Mouse (Mus musculus) kidney, embryonic 16.5 days (tissue): ENCODE measurements around the gene Six1. TPM values are rescaled to one million over a fixed set of nuclear protein-coding genes. Genes with fewer than 3 reads are reported as not detected.
A peak's percentile ranks its signal among the peaks of the same experiment; 100 is the strongest.
"Not testable (repeated sequence)": the region's sequence is repeated elsewhere in the genome, so short reads cannot be mapped to it uniquely, and the experiment has no call there.

ENCODE experiments used
- ATAC-seq: fragments of 200-750 bp; cut with Nextera tagmentation; 2 replicates; pipeline ENCODE4 v1.8.0; 2017; ENCODE audit warnings: moderate TSS enrichment; ENCODE audit not compliant: low FRiP score, low TSS enrichment
- H3K27ac ChIP-seq: fragments of 300-500 bp; sonication (generic); 2 replicates; pipeline ENCODE4 v1.5.1; 2014; ENCODE audit warnings: low read length
- H3K27me3 ChIP-seq: fragments of 300-500 bp; sonication (generic); 2 replicates; pipeline ENCODE4 v1.6.1; 2014; ENCODE audit warnings: low read length, control low read depth, mixed read lengths; ENCODE audit not compliant: insufficient read depth
- H3K36me3 ChIP-seq: fragments of 300-500 bp; sonication (generic); 2 replicates; pipeline ENCODE4 v1.6.1; 2014; ENCODE audit warnings: low read length, control low read depth, mixed read lengths; ENCODE audit not compliant: insufficient read depth
- H3K4me1 ChIP-seq: fragments of 300-500 bp; sonication (generic); 2 replicates; pipeline ENCODE4 v1.6.1; 2014; ENCODE audit warnings: low read length, control low read depth, mixed read lengths; ENCODE audit not compliant: insufficient read depth
- H3K4me2 ChIP-seq: fragments of 300-500 bp; sonication (generic); replicated peaks from 2 replicates; pipeline ENCODE4 v1.6.1; 2014; ENCODE audit warnings: low read depth, low read length
- H3K4me3 ChIP-seq: fragments of 300-500 bp; sonication (generic); 2 replicates; pipeline ENCODE4 v1.5.1; 2014; ENCODE audit warnings: mild to moderate bottlenecking, low read length
- H3K9ac ChIP-seq: fragments of 300-500 bp; sonication (generic); replicated peaks from 2 replicates; pipeline ENCODE4 v1.6.1; 2014; ENCODE audit warnings: low read length
- H3K9me3 ChIP-seq: fragments of 300-500 bp; sonication (generic); 2 replicates; pipeline ENCODE4 v1.6.1; 2016; ENCODE audit warnings: low read length, control low read depth
- WGBS: fragments of 180-500 bp; shearing (Covaris S2); extraction: QIAGEN DNeasy Blood & Tissue Kit; methylation state at CpG from one replicate; pipeline ENCODE4 v1.1.7; 2014; 5-methylcytosine and 5-hydroxymethylcytosine counted together
- polyA plus RNA-seq: library from polyadenylated mRNA; unstranded; fragments of >200 nt; fragmentation: Nextera tagmentation; extraction: Ambion mirVana; gene quantifications from 2 replicates; pipeline ENCODE4 v1.2.1, GENCODE M21; 2015

The Six1 gene
- 0.47 and 0.66 TPM in 2 replicates for polyA plus RNA-seq

- ATAC-seq = peak; percentile 94
- H3K27ac ChIP-seq = no peak within 1 kb of the TSS
These were observed at the start of gene Six1 for GRCm38 (mm10) chr12:73053668-73054241. TSS of gene Six1 (minus strand) at chr12:73053887.

GRCm38 (mm10) chr12:73098593-73098992 lies 44.9 kb upstream of the Six1 start:
- Histone ChIP-seq H3K36me3 (peaks cover 11% of the 10 kb centered on the region), H3K27ac (no peak overlapping the region), H3K9me3 (peaks cover 5% of the 10 kb centered on the region), H3K4me2 (no peak overlapping the region), H3K4me1 (no peaks in the 10 kb centered on the region), H3K27me3 (no peaks in the 10 kb centered on the region), H3K9ac (no peak overlapping the region), H3K4me3 (no peak overlapping the region)
- ATAC-seq = no peak
- 83% methylated on average over 4 of the region's 4 CpGs for WGBS

More at GRCm38 (mm10) chr12:73053668-73054241, at the start of gene Six1:
- H3K9ac ChIP-seq = peak within 1 kb of the TSS; percentile 54
- H3K36me3 ChIP-seq = no peaks in the 10 kb centered on the region
- peaks cover 14% of the 10 kb centered on the region; the same call in 1 of the 2 replicates for H3K4me1 ChIP-seq
- peak within 1 kb of the TSS; percentile 70 for H3K4me2 ChIP-seq
- 0% methylated on average over 42 of the region's 42 CpGs for WGBS
- peak within 1 kb of the TSS; percentile 51 for H3K4me3 ChIP-seq
- H3K27me3 ChIP-seq = peaks cover 87% of the 10 kb centered on the region
- no peaks in the 10 kb centered on the region for H3K9me3 ChIP-seq

- not testable (repeated sequence) for H3K27me3 ChIP-seq, ATAC-seq, H3K4me2 ChIP-seq, H3K36me3 ChIP-seq, H3K9ac ChIP-seq, H3K4me1 ChIP-seq, H3K9me3 ChIP-seq, H3K4me3 ChIP-seq, H3K27ac ChIP-seq
- WGBS = 87% methylated on average over 5 of the region's 5 CpGs
These were observed 42.5 kb upstream of the Six1 start for GRCm38 (mm10) chr12:73096177-73096576.

- Histone ChIP-seq H3K4me3 (no peak overlapping the region), H3K4me2 (no peak overlapping the region), H3K36me3 (no peaks in the 10 kb centered on the region), H3K4me1 (no peaks in the 10 kb centered on the region), H3K27me3 (no peaks in the 10 kb centered on the region), H3K9ac (no peak overlapping the region), H3K27ac (no peak overlapping the region), H3K9me3 (no peaks in the 10 kb centered on the region)
- ATAC-seq = peak; percentile 78
- WGBS = 17% methylated on average over 2 of the region's 2 CpGs
These were observed 40.9 kb upstream of the Six1 start for GRCm38 (mm10) chr12:73094605-73095004.

- H3K4me2 ChIP-seq = no peak overlapping the region
- H3K9me3 ChIP-seq = no peaks in the 10 kb centered on the region
- H3K36me3 ChIP-seq = no peaks in the 10 kb centered on the region
- no peak overlapping the region for H3K9ac ChIP-seq
- H3K27me3 ChIP-seq = no peaks in the 10 kb centered on the region
- no peak overlapping the region for H3K27ac ChIP-seq
- no peaks in the 10 kb centered on the region for H3K4me1 ChIP-seq
- ATAC-seq = peak; percentile 9; the same call in 1 of the 2 replicates
- WGBS = 87% methylated on average over 2 of the region's 2 CpGs
- H3K4me3 ChIP-seq = no peak overlapping the region
These were observed 40.5 kb upstream of the Six1 start for GRCm38 (mm10) chr12:73094189-73094588.

GRCm38 (mm10) chr12:73090672-73091335 lies 37.1 kb upstream of the Six1 start:
- WGBS = 75% methylated on average over 7 of the region's 7 CpGs
- Histone ChIP-seq H3K4me3 (no peak overlapping the region), H3K36me3 (no peaks in the 10 kb centered on the region), H3K27me3 (no peaks in the 10 kb centered on the region), H3K4me2 (no peak overlapping the region), H3K9me3 (no peaks in the 10 kb centered on the region), H3K4me1 (no peaks in the 10 kb centered on the region), H3K9ac (no peak overlapping the region), H3K27ac (no peak overlapping the region)
- ATAC-seq = no peak

GRCm38 (mm10) chr12:73088911-73089310 lies 35.2 kb upstream of the Six1 start:
- Histone ChIP-seq H3K9me3 (no peaks in the 10 kb centered on the region), H3K4me2 (no peak overlapping the region), H3K27ac (no peak overlapping the region), H3K4me3 (no peak overlapping the region), H3K27me3 (no peaks in the 10 kb centered on the region), H3K4me1 (no peaks in the 10 kb centered on the region), H3K36me3 (no peaks in the 10 kb centered on the region), H3K9ac (no peak overlapping the region)
- no peak for ATAC-seq
- WGBS = 72% methylated on average over 4 of the region's 5 CpGs

- no peak overlapping the region for H3K27ac ChIP-seq
- no peak for ATAC-seq
- no peak overlapping the region for H3K9ac ChIP-seq
- no peak overlapping the region for H3K4me3 ChIP-seq
- H3K9me3 ChIP-seq = no peaks in the 10 kb centered on the region
- no peaks in the 10 kb centered on the region for H3K36me3 ChIP-seq
- 68% methylated on average over 5 of the region's 5 CpGs for WGBS
- H3K4me1 ChIP-seq = no peaks in the 10 kb centered on the region
- H3K4me2 ChIP-seq = no peak overlapping the region
- H3K27me3 ChIP-seq = no peaks in the 10 kb centered on the region
These were observed 34.8 kb upstream of the Six1 start for GRCm38 (mm10) chr12:73088500-73088899.

- no peak overlapping the region for H3K9ac ChIP-seq
- 84% methylated on average over 7 of the region's 7 CpGs for WGBS
- H3K36me3 ChIP-seq = no peaks in the 10 kb centered on the region
- no peak overlapping the region for H3K4me3 ChIP-seq
- no peaks in the 10 kb centered on the region for H3K9me3 ChIP-seq
- H3K27me3 ChIP-seq = no peaks in the 10 kb centered on the region
- no peak overlapping the region for H3K27ac ChIP-seq
- ATAC-seq = no peak
- no peaks in the 10 kb centered on the region for H3K4me1 ChIP-seq
- no peak overlapping the region for H3K4me2 ChIP-seq
These were observed 33.4 kb upstream of the Six1 start for GRCm38 (mm10) chr12:73087086-73087485.
